Mouse (Mus musculus): ENCODE data around the gene Atp2b1. TPM values are rescaled to one million over a fixed set of nuclear protein-coding genes. Genes with fewer than 3 reads are reported as not detected.

Atp2b1 gene
- polyA plus RNA-seq, 1 experiment from 2014 or later, result 171 TPM

DNA sequence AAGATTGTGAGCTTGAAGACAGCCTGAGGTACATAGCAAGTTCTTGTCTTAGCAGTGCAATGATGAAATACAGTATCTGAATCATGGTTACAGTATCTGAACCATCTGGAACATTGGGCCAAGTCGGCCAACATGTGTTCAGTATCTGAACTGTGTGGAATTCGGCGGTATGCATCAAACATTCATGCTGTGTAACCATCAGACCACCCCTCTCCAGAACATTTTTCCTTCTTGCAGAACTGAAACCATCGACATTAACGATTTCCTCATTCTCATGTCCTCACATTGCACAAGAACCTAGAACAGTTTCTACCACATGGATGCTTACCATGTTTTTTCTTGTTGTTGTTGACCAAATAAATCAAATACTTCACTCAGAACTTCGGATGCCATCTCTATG, 32.7 kb upstream of the Atp2b1 start:
- no peaks in the 10 kb centered on the region for H3K27me3 ChIP-seq (replicated peaks; ENCODE audit: control insufficient read depth, insufficient read depth, low read length)
- H3K4me2 ChIP-seq (ENCODE audit: low read length), result no peak overlapping the region
- DNase-seq (ENCODE audit: low spot score) (no peak), ATAC-seq (replicated peaks; ENCODE audit: low FRiP score, low TSS enrichment, low read depth) (no peak)
- H3K4me3 ChIP-seq (ENCODE audit: low read depth, low read length), result no peak overlapping the region
- no peaks in the 10 kb centered on the region for H3K36me3 ChIP-seq (ENCODE audit: control insufficient read depth, insufficient read depth, low read length)
- H3K27ac ChIP-seq (ENCODE audit: low read depth), result no peak overlapping the region
- no peak overlapping the region for H3K9ac ChIP-seq (ENCODE audit: low read length)
- H3K9me3 ChIP-seq (ENCODE audit: control insufficient read depth, low read length), result no peaks in the 10 kb centered on the region
- 90% methylated on average over 6 of the region's 6 CpGs for WGBS
- H3K4me1 ChIP-seq (replicated peaks; ENCODE audit: control insufficient read depth, insufficient read depth, low read length), result 0 out of 2 replicates have a peak, but pooled peaks cover 3% of the 10 kb centered on the region

DNA sequence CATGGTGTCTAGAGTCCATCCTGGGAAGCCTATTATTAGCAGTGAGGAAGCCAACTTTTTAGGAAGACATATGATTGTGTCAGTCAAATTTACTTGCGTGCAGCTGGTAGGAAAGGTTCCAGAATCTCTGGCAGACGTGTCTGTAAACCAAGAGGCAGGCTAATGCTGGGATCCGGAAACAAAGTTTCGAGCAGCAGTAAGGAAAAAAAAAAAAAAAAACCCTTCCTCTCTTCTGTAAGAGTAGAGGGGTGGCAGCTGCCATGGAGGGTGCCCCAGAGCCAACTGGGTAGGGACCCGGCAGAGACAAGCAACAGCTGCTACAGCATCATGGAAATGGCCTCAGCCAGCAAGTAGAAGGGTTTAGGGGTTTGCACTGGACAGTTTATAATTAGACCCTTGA, 31.6 kb upstream of the Atp2b1 start:
- peak overlapping the region; percentile 6; the same call in 1 of the 2 replicates for H3K27ac ChIP-seq (ENCODE audit: low read depth)
- H3K4me2 ChIP-seq (ENCODE audit: low read length), result no peak overlapping the region
- no peaks in the 10 kb centered on the region for H3K36me3 ChIP-seq (ENCODE audit: control insufficient read depth, insufficient read depth, low read length)
- no peak for ATAC-seq (replicated peaks; ENCODE audit: low FRiP score, low TSS enrichment, low read depth)
- 0 out of 2 replicates have a peak, but pooled peaks cover 3% of the 10 kb centered on the region for H3K4me1 ChIP-seq (replicated peaks; ENCODE audit: control insufficient read depth, insufficient read depth, low read length)
- H3K9me3 ChIP-seq (ENCODE audit: control insufficient read depth, low read length), result no peaks in the 10 kb centered on the region
- H3K9ac ChIP-seq (ENCODE audit: low read length), result no peak overlapping the region
- WGBS, result 50% methylated on average over 5 of the region's 5 CpGs
- H3K27me3 ChIP-seq (replicated peaks; ENCODE audit: control insufficient read depth, insufficient read depth, low read length), result no peaks in the 10 kb centered on the region
- DNase-seq (ENCODE audit: low spot score), result no peak
- H3K4me3 ChIP-seq (ENCODE audit: low read depth, low read length), result no peak overlapping the region

DNA sequence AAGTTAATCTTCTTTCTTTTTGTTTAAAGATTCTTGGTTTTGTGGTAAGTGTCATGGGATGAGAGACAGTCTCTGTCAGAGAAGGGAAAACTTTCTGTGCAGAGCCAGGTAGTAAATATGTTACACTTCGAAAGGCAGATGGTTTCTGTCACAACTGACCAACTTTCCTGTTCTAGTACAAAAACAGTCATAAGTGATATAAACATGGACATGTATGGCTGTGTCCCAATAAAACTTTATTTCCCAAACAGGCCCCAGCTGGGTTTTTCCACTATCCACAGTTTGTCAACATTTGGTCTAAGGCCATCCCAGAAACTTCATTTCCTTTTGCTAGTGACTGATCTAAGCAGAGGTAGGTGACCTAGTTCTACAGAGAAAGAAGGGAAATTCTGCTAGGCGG, 29.8 kb upstream of the Atp2b1 start:
- H3K9me3 ChIP-seq (ENCODE audit: control insufficient read depth, low read length), result no peaks in the 10 kb centered on the region
- no peak overlapping the region for H3K4me2 ChIP-seq (ENCODE audit: low read length)
- H3K27ac ChIP-seq (ENCODE audit: low read depth), result no peak overlapping the region
- no peak overlapping the region for H3K4me3 ChIP-seq (ENCODE audit: low read depth, low read length)
- no peak overlapping the region for H3K9ac ChIP-seq (ENCODE audit: low read length)
- ATAC-seq (replicated peaks; ENCODE audit: low FRiP score, low TSS enrichment, low read depth), result no peak
- DNase-seq (ENCODE audit: low spot score), result no peak
- H3K36me3 ChIP-seq (ENCODE audit: control insufficient read depth, insufficient read depth, low read length), result no peaks in the 10 kb centered on the region
- 70% methylated on average over 2 of the region's 2 CpGs for WGBS
- no peaks in the 10 kb centered on the region for H3K27me3 ChIP-seq (replicated peaks; ENCODE audit: control insufficient read depth, insufficient read depth, low read length)
- H3K4me1 ChIP-seq (replicated peaks; ENCODE audit: control insufficient read depth, insufficient read depth, low read length), result 0 out of 2 replicates have a peak, but pooled peaks cover 3% of the 10 kb centered on the region

DNA sequence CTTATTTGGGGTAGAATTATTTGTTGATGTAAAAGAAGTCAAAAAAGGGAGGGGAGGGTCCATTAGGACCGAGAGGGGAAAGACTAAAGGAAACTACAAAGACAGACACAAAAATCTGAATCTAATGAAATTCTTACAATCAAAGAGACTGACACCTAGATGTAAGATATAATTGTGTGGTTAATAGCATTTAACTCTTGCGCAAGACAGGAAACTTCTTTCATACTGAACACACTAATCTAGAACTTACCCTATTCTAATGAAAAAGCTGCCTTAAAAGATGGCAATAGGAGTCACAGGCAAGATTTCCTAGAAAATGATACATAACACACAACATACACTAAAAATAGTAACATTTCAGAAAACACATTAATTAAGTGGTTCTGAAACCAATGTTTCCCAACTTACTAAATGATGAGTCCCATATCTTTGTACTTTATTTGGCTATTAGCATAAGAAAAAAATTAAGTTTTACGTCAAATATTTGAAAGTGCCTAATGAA, 27.4 kb upstream of the Atp2b1 start:
- H3K9ac ChIP-seq (ENCODE audit: low read length), result no peak overlapping the region
- 93% methylated on average over 3 of the region's 3 CpGs for WGBS
- H3K4me1 ChIP-seq (replicated peaks; ENCODE audit: control insufficient read depth, insufficient read depth, low read length), result 0 out of 2 replicates have a peak, but pooled peaks cover 3% of the 10 kb centered on the region
- H3K4me2 ChIP-seq (ENCODE audit: low read length), result no peak overlapping the region
- DNase-seq (ENCODE audit: low spot score) (no peak), ATAC-seq (replicated peaks; ENCODE audit: low FRiP score, low TSS enrichment, low read depth) (no peak)
- H3K9me3 ChIP-seq (ENCODE audit: control insufficient read depth, low read length), result no peaks in the 10 kb centered on the region
- no peak overlapping the region for H3K27ac ChIP-seq (ENCODE audit: low read depth)
- H3K4me3 ChIP-seq (ENCODE audit: low read depth, low read length), result no peak overlapping the region
- H3K36me3 ChIP-seq (ENCODE audit: control insufficient read depth, insufficient read depth, low read length), result no peaks in the 10 kb centered on the region
- H3K27me3 ChIP-seq (replicated peaks; ENCODE audit: control insufficient read depth, insufficient read depth, low read length), result no peaks in the 10 kb centered on the region

DNA sequence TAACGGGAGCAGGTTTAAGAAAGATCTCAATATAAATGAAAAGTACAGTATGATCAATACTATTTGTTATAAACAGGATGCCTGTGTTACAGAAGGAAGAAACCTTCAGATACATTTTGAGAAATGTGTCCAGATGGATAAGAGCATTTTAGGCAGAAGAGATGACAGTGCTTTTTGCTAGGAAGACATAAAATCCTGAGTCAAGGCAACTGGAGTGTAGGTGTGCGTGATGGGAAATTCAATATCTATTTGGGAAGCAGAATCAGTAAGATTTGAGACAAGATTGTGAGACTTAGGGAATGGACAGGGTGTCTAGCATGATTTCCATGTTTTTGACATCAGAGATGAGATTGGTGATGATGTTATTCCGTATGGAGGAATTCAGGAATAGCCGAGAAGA, 22.8 kb upstream of the Atp2b1 start:
- H3K27ac ChIP-seq (ENCODE audit: low read depth), result no peak overlapping the region
- no peak overlapping the region for H3K4me2 ChIP-seq (ENCODE audit: low read length)
- H3K4me3 ChIP-seq (ENCODE audit: low read depth, low read length), result no peak overlapping the region
- DNase-seq (ENCODE audit: low spot score) (no peak), ATAC-seq (replicated peaks; ENCODE audit: low FRiP score, low TSS enrichment, low read depth) (no peak)
- no peaks in the 10 kb centered on the region for H3K4me1 ChIP-seq (replicated peaks; ENCODE audit: control insufficient read depth, insufficient read depth, low read length)
- H3K9ac ChIP-seq (ENCODE audit: low read length), result no peak overlapping the region
- H3K36me3 ChIP-seq (ENCODE audit: control insufficient read depth, insufficient read depth, low read length), result no peaks in the 10 kb centered on the region
- no peaks in the 10 kb centered on the region for H3K9me3 ChIP-seq (ENCODE audit: control insufficient read depth, low read length)
- no peaks in the 10 kb centered on the region for H3K27me3 ChIP-seq (replicated peaks; ENCODE audit: control insufficient read depth, insufficient read depth, low read length)
- 93% methylated on average over 4 of the region's 4 CpGs for WGBS

DNA sequence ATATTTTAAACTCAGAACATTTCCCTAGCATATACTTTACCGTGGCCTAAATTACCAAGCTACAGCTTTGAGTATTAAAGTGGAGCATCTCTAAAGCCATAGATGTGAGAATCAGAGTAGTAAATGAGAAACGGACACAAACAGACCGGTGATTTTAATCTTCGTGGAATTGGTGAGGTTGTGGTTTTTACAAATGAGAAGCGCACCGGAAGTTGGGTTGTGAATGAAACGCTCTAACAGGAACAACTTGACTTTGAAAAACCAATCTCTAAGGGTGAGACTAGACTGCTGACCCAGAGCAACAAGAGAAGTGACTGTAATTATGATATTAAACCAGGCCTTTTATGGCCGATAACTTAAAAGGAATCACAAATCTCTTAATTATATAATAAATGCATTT, 16.7 kb upstream of the Atp2b1 start:
- H3K36me3 ChIP-seq (ENCODE audit: control insufficient read depth, insufficient read depth, low read length), result no peaks in the 10 kb centered on the region
- H3K27ac ChIP-seq (ENCODE audit: low read depth), result no peak overlapping the region
- no peaks in the 10 kb centered on the region for H3K27me3 ChIP-seq (replicated peaks; ENCODE audit: control insufficient read depth, insufficient read depth, low read length)
- H3K4me3 ChIP-seq (ENCODE audit: low read depth, low read length), result no peak overlapping the region
- H3K4me2 ChIP-seq (ENCODE audit: low read length), result no peak overlapping the region
- no peak overlapping the region for H3K9ac ChIP-seq (ENCODE audit: low read length)
- WGBS, result 94% methylated on average over 8 of the region's 8 CpGs
- DNase-seq (ENCODE audit: low spot score), result no peak
- H3K9me3 ChIP-seq (ENCODE audit: control insufficient read depth, low read length), result no peaks in the 10 kb centered on the region
- no peak for ATAC-seq (replicated peaks; ENCODE audit: low FRiP score, low TSS enrichment, low read depth)
- no peaks in the 10 kb centered on the region for H3K4me1 ChIP-seq (replicated peaks; ENCODE audit: control insufficient read depth, insufficient read depth, low read length)

DNA sequence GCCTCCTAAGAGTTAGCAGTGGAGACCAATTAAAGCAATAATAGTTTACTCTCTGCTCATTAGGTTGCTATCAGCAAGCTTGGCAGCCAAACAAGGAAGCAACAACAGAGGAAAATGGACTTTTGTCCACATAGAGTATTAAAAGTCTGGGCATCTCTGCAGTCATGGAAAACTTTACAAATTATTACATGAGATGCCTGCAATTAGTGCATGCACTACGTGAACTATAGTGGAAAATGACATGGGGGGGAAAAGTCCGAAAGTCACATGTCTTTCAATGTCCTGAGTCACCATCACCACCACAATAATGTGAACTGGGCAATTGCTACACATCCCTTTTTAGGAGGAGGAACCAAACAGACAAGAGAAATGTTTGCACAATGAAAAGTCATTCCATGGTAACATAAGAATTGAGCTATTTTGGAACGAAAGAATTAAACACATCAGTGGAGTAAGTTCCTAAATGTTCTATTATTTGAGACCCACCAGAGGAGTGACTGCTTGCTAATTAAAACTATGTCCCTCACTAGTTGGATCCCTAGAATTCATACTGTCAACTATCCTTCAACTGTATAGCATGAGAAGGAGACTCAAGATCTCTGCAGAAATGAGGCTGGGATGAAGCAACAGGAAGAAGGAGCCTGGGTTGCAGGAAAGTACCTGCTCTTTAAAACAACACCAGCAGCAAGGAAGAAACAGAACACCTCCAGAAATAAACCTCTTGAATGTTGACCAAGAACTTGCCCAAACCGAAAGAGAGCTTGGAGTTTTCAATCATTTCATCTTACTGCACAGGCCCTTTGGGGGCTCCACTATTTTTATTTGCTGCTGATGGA, 16.1 kb upstream of the Atp2b1 start:
- no peak for ATAC-seq (replicated peaks; ENCODE audit: low FRiP score, low TSS enrichment, low read depth)
- no peaks in the 10 kb centered on the region for H3K4me1 ChIP-seq (replicated peaks; ENCODE audit: control insufficient read depth, insufficient read depth, low read length)
- H3K27me3 ChIP-seq (replicated peaks; ENCODE audit: control insufficient read depth, insufficient read depth, low read length), result no peaks in the 10 kb centered on the region
- H3K9ac ChIP-seq (ENCODE audit: low read length), result no peak overlapping the region
- no peak for DNase-seq (ENCODE audit: low spot score)
- H3K27ac ChIP-seq (ENCODE audit: low read depth), result no peak overlapping the region
- H3K36me3 ChIP-seq (ENCODE audit: control insufficient read depth, insufficient read depth, low read length), result no peaks in the 10 kb centered on the region
- WGBS, result 90% methylated on average over 4 of the region's 4 CpGs
- H3K4me2 ChIP-seq (ENCODE audit: low read length), result no peak overlapping the region
- H3K9me3 ChIP-seq (ENCODE audit: control insufficient read depth, low read length), result no peaks in the 10 kb centered on the region
- H3K4me3 ChIP-seq (ENCODE audit: low read depth, low read length), result no peak overlapping the region

DNA sequence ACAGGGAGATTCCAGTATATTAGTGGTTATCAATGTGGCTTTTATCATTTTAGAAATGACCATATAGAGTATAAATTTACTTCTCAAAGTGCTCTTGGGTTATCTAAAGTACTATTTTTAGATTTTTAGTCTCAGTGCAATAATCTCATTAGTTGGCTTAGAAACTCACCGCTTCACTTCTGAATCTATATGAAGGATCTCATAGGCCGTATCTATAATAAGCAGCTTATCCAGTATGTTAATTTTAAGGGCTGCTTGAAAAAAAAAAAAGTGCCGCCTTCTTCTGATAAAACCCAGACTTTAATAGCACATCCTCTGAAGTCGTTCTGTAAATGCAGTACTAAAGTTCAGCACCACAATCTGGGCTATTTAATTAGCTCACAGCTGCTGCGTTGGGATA, 12.7 kb upstream of the Atp2b1 start:
- Histone ChIP-seq H3K27me3 (replicated peaks; ENCODE audit: control insufficient read depth, insufficient read depth, low read length) (no peaks in the 10 kb centered on the region), H3K4me2 (ENCODE audit: low read length) (no peak overlapping the region), H3K9me3 (ENCODE audit: control insufficient read depth, low read length) (no peaks in the 10 kb centered on the region), H3K27ac (ENCODE audit: low read depth) (no peak overlapping the region), H3K4me3 (ENCODE audit: low read depth, low read length) (no peak overlapping the region), H3K4me1 (replicated peaks; ENCODE audit: control insufficient read depth, insufficient read depth, low read length) (no peaks in the 10 kb centered on the region), H3K9ac (ENCODE audit: low read length) (no peak overlapping the region), H3K36me3 (ENCODE audit: control insufficient read depth, insufficient read depth, low read length) (no peaks in the 10 kb centered on the region)
- DNase-seq (ENCODE audit: low spot score) (no peak), ATAC-seq (replicated peaks; ENCODE audit: low FRiP score, low TSS enrichment, low read depth) (no peak)
- 68% methylated on average over 5 of the region's 5 CpGs for WGBS

DNA sequence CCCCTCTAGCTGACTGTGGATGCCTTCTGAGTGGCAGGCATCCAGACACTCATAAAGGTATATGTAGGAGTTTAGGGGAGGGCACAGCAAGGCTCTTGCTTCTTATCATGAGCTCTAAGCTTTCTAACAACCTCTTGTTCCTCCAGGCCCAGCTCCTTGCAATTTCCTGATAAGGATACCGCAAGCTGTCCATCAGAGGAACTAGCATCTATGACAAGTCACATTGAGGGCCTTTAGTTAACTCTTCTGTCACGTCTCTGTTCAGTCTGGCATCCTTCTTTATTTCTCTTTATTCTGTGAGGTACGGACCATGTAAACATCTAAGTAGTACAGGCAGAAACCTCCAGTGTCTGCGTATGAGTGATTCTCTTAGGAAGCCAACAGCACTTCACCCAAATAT, 8.2 kb upstream of the Atp2b1 start:
- Histone ChIP-seq H3K27ac (ENCODE audit: low read depth) (no peak overlapping the region), H3K9me3 (ENCODE audit: control insufficient read depth, low read length) (no peaks in the 10 kb centered on the region), H3K9ac (ENCODE audit: low read length) (no peak overlapping the region), H3K27me3 (replicated peaks; ENCODE audit: control insufficient read depth, insufficient read depth, low read length) (no peaks in the 10 kb centered on the region), H3K4me1 (replicated peaks; ENCODE audit: control insufficient read depth, insufficient read depth, low read length) (no peaks in the 10 kb centered on the region), H3K36me3 (ENCODE audit: control insufficient read depth, insufficient read depth, low read length) (no peaks in the 10 kb centered on the region), H3K4me3 (ENCODE audit: low read depth, low read length) (no peak overlapping the region), H3K4me2 (ENCODE audit: low read length) (no peak overlapping the region)
- 55% methylated on average over 4 of the region's 4 CpGs for WGBS
- DNase-seq (ENCODE audit: low spot score) (no peak), ATAC-seq (replicated peaks; ENCODE audit: low FRiP score, low TSS enrichment, low read depth) (no peak)
